Mouse (Mus musculus): ENCODE measurements around the gene Casp9. TPM values are rescaled to one million over a fixed set of nuclear protein-coding genes. Genes with fewer than 3 reads are reported as not detected.
A peak's percentile ranks its signal among the peaks of the same experiment; 100 is the strongest.

Gene Casp9
- total RNA-seq, 1 experiment: 6.1 TPM

- H3K9ac ChIP-seq (ENCODE audit: insufficient read depth, low read depth, low read length, poor library complexity, severe bottlenecking): no peak overlapping the region
- DNase-seq (ENCODE audit: low read depth, low spot score): no peak
- no peak overlapping the region for H3K4me3 ChIP-seq (ENCODE audit: insufficient read depth in 1 of 2, low read depth in 1 of 2, low read length in 2 of 2, poor library complexity in 1 of 2, severe bottlenecking in 1 of 2)
- in situ Hi-C loops (cut with MboI; ENCODE audit: low sequenced_read_pairs in 2 of 2, unreplicated experiment in 2 of 2): no loop called here
- H3K27ac ChIP-seq (ENCODE audit: insufficient read depth, low read depth, low read length, poor library complexity, severe bottlenecking): no peak overlapping the region; the same call in 1 of the 2 replicates
- peaks cover 4 to 10% of the 10 kb centered on the region in 2 experiments; a peak in 3 of 4 replicates for H3K4me1 ChIP-seq (ENCODE audit: control insufficient read depth in 2 of 2, insufficient read depth in 2 of 2, low read length in 2 of 2, poor library complexity in 1 of 2)
- TF ChIP-seq CHD2 (IDR thresholded peaks at IDR 0.05; ENCODE audit: low read depth, low read length) (no peak), ZC3H11A (IDR thresholded peaks at IDR 0.05; ENCODE audit: borderline replicate concordance, low read depth, low read length) (no peak), ZNF384 (IDR thresholded peaks at IDR 0.05; ENCODE audit: low read depth, low read length) (no peak), HCFC1 (IDR thresholded peaks at IDR 0.05; ENCODE audit: borderline replicate concordance, insufficient read depth, low read length) (no peak), MAFK (IDR thresholded peaks at IDR 0.05; ENCODE audit: insufficient read depth, low read depth, low read length) (no peak)
- no peaks in the 10 kb centered on the region for H3K36me3 ChIP-seq (ENCODE audit: control insufficient read depth, insufficient read depth, low read length, poor library complexity, severe bottlenecking)
- H3K9me3 ChIP-seq (ENCODE audit: control insufficient read depth, insufficient read depth, low read depth, low read length): no peaks in the 10 kb centered on the region
Observed at GRCm38 (mm10) chr4:141821178-141821577, 27.8 kb downstream of the Casp9 start.

- peak overlapping the region; percentile 15 to 40; a peak in 3 of 4 replicates for H3K4me3 ChIP-seq (ENCODE audit: insufficient read depth in 1 of 2, low read depth in 1 of 2, low read length in 2 of 2, poor library complexity in 1 of 2, severe bottlenecking in 1 of 2)
- TF ChIP-seq HCFC1 (IDR thresholded peaks at IDR 0.05; ENCODE audit: borderline replicate concordance, insufficient read depth, low read length): no peak
- TF ChIP-seq MAFK (IDR thresholded peaks at IDR 0.05; ENCODE audit: insufficient read depth, low read depth, low read length): no peak
- TF ChIP-seq CHD2 (IDR thresholded peaks at IDR 0.05; ENCODE audit: low read depth, low read length): no peak
- TF ChIP-seq ZNF384 (IDR thresholded peaks at IDR 0.05; ENCODE audit: low read depth, low read length): no peak
- no peak for TF ChIP-seq ZC3H11A (IDR thresholded peaks at IDR 0.05; ENCODE audit: borderline replicate concordance, low read depth, low read length)
- H3K27ac ChIP-seq (ENCODE audit: insufficient read depth, low read depth, low read length, poor library complexity, severe bottlenecking): no peak overlapping the region
Observed at GRCm38 (mm10) chr4:141822089-141822488, 28.7 kb downstream of the Casp9 start.

GRCm38 (mm10) chr4:141822979-141823378 lies 29.6 kb downstream of the Casp9 start:
- Histone ChIP-seq H3K9ac (ENCODE audit: insufficient read depth, low read depth, low read length, poor library complexity, severe bottlenecking) (no peak overlapping the region), H3K4me1 (ENCODE audit: control insufficient read depth in 2 of 2, insufficient read depth in 2 of 2, low read length in 2 of 2, poor library complexity in 1 of 2) (peaks cover 4 to 10% of the 10 kb centered on the region in 2 experiments; a peak in 2 of 4 replicates), H3K4me3 (ENCODE audit: insufficient read depth in 1 of 2, low read depth in 1 of 2, low read length in 2 of 2, poor library complexity in 1 of 2, severe bottlenecking in 1 of 2) (no peak overlapping the region), H3K27ac (ENCODE audit: insufficient read depth, low read depth, low read length, poor library complexity, severe bottlenecking) (no peak overlapping the region), H3K9me3 (ENCODE audit: control insufficient read depth, insufficient read depth, low read depth, low read length) (no peaks in the 10 kb centered on the region), H3K36me3 (ENCODE audit: control insufficient read depth, insufficient read depth, low read length, poor library complexity, severe bottlenecking) (no peaks in the 10 kb centered on the region)
- peak; percentile 65 for DNase-seq (ENCODE audit: low read depth, low spot score)
- in situ Hi-C loops (cut with MboI; ENCODE audit: low sequenced_read_pairs in 2 of 2, unreplicated experiment in 2 of 2): no loop called here
- no peak for TF ChIP-seq HCFC1 (IDR thresholded peaks at IDR 0.05; ENCODE audit: borderline replicate concordance, insufficient read depth, low read length)
- no peak for TF ChIP-seq ZC3H11A (IDR thresholded peaks at IDR 0.05; ENCODE audit: borderline replicate concordance, low read depth, low read length)
- TF ChIP-seq CHD2 (IDR thresholded peaks at IDR 0.05; ENCODE audit: low read depth, low read length): no peak

More at GRCm38 (mm10) chr4:141822089-141822488, 28.7 kb downstream of the Casp9 start:
- in situ Hi-C loops (cut with MboI; ENCODE audit: low sequenced_read_pairs in 2 of 2, unreplicated experiment in 2 of 2): no loop called here
- H3K4me1 ChIP-seq (ENCODE audit: control insufficient read depth in 2 of 2, insufficient read depth in 2 of 2, low read length in 2 of 2, poor library complexity in 1 of 2): peaks cover 4 to 10% of the 10 kb centered on the region in 2 experiments; a peak in 3 of 4 replicates
- no peaks in the 10 kb centered on the region for H3K9me3 ChIP-seq (ENCODE audit: control insufficient read depth, insufficient read depth, low read depth, low read length)
- H3K9ac ChIP-seq (ENCODE audit: insufficient read depth, low read depth, low read length, poor library complexity, severe bottlenecking): no peak overlapping the region
- no peak for DNase-seq (ENCODE audit: low read depth, low spot score)
- H3K36me3 ChIP-seq (ENCODE audit: control insufficient read depth, insufficient read depth, low read length, poor library complexity, severe bottlenecking): no peaks in the 10 kb centered on the region

GRCm38 (mm10) chr4:141826060-141826459 lies 32.6 kb downstream of the Casp9 start, which contains the start of gene Cela2a:
Gene Cela2a (minus strand): TSS chr4:141826160.
- Histone ChIP-seq H3K27ac (ENCODE audit: insufficient read depth, low read depth, low read length, poor library complexity, severe bottlenecking) (no peak within 1 kb of the TSS), H3K9me3 (ENCODE audit: control insufficient read depth, insufficient read depth, low read depth, low read length) (no peaks in the 10 kb centered on the region), H3K36me3 (ENCODE audit: control insufficient read depth, insufficient read depth, low read length, poor library complexity, severe bottlenecking) (no peaks in the 10 kb centered on the region), H3K4me1 (ENCODE audit: control insufficient read depth in 2 of 2, insufficient read depth in 2 of 2, low read length in 2 of 2, poor library complexity in 1 of 2) (peaks cover 4 to 8% of the 10 kb centered on the region in 2 experiments; a peak in 2 of 4 replicates), H3K9ac (ENCODE audit: insufficient read depth, low read depth, low read length, poor library complexity, severe bottlenecking) (no peak within 1 kb of the TSS), H3K4me3 (ENCODE audit: insufficient read depth in 1 of 2, low read depth in 1 of 2, low read length in 2 of 2, poor library complexity in 1 of 2, severe bottlenecking in 1 of 2) (no peak within 1 kb of the TSS)
- DNase-seq (ENCODE audit: low read depth, low spot score): no peak
- in situ Hi-C loops (cut with MboI; ENCODE audit: low sequenced_read_pairs in 2 of 2, unreplicated experiment in 2 of 2): no loop called here
- TF ChIP-seq HCFC1 (IDR thresholded peaks at IDR 0.05; ENCODE audit: borderline replicate concordance, insufficient read depth, low read length) (no peak), MAFK (IDR thresholded peaks at IDR 0.05; ENCODE audit: insufficient read depth, low read depth, low read length) (no peak), ZC3H11A (IDR thresholded peaks at IDR 0.05; ENCODE audit: borderline replicate concordance, low read depth, low read length) (no peak), ZNF384 (IDR thresholded peaks at IDR 0.05; ENCODE audit: low read depth, low read length) (no peak), CHD2 (IDR thresholded peaks at IDR 0.05; ENCODE audit: low read depth, low read length) (no peak)
